Mouse (Mus musculus) lung, embryonic 15.5 days (tissue): ENCODE results near the gene Susd1. TPM values are rescaled to one million over a fixed set of nuclear protein-coding genes. Genes with fewer than 3 reads are reported as not detected.

Experiments
- ATAC-seq: fragments of 200-750 bp; cut with Nextera tagmentation; 2 replicates; pipeline ENCODE4 v1.8.0; 2017; ENCODE audit warnings: moderate number of reproducible peaks, borderline replicate concordance; ENCODE audit not compliant: low FRiP score, low TSS enrichment; ENCODE audit errors: extremely low read depth
- H3K27ac ChIP-seq: fragments of 300-500 bp; sonication (generic); 2 replicates; pipeline ENCODE4 v1.5.1; 2015; ENCODE audit warnings: moderate library complexity, mild to moderate bottlenecking, inconsistent platforms
- H3K27me3 ChIP-seq: fragments of 300-500 bp; sonication (generic); 2 replicates; pipeline ENCODE4 v1.6.1; 2015; ENCODE audit warnings: inconsistent platforms
- H3K36me3 ChIP-seq: fragments of 300-500 bp; sonication (generic); 2 replicates; pipeline ENCODE4 v1.6.1; 2015; ENCODE audit warnings: inconsistent platforms
- H3K4me1 ChIP-seq: fragments of 300-500 bp; sonication (generic); 2 replicates; pipeline ENCODE4 v1.6.1; 2015; ENCODE audit warnings: inconsistent platforms
- H3K4me2 ChIP-seq: fragments of 300-500 bp; sonication (generic); 2 replicates; pipeline ENCODE4 v1.6.1; 2015; ENCODE audit warnings: inconsistent platforms, mild to moderate bottlenecking, moderate library complexity
- H3K4me3 ChIP-seq: fragments of 300-500 bp; sonication (generic); 2 replicates; pipeline ENCODE4 v1.5.1; 2015; ENCODE audit warnings: mild to moderate bottlenecking, inconsistent platforms
- H3K9ac ChIP-seq: fragments of 300-500 bp; sonication (generic); 2 replicates; pipeline ENCODE4 v1.6.1; 2015; ENCODE audit warnings: inconsistent platforms
- H3K9me3 ChIP-seq: fragments of 300-500 bp; sonication (generic); 2 replicates; pipeline ENCODE4 v1.6.1; 2016; ENCODE audit warnings: inconsistent platforms
- WGBS: fragments of 180-500 bp; shearing (Covaris S2); methylation state at CpG from one replicate; pipeline ENCODE4 v1.1.7; 2015; 5-methylcytosine and 5-hydroxymethylcytosine counted together
- polyA plus RNA-seq: library from polyadenylated mRNA; unstranded; fragments of >200 nt; fragmentation: Nextera tagmentation; extraction: Ambion mirVana; gene quantifications from 2 replicates; pipeline ENCODE4 v1.2.1, GENCODE M21; 2015

Gene Susd1
- polyA plus RNA-seq, 1 experiment from 2014 or later: 8.0 TPM

DNA sequence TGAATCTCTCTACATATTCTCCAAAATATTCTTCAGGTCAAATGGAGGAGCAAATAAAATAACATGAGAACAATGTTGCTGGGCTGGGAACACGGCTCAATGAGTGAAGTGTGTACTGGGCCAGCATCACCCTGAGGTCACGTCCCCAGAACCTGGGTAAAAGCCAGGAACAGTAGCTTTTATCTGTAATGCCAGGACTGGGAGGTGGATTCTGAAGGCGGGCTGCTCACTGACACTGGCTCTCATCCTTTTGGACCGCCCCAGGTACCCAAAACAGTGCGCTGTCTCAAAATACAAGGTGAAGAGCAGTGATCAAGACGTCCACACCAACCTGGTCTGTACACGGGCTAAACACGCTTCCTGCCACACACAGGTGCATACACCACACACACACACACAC is 78.5 kb downstream of the Susd1 start:
- H3K4me1 ChIP-seq: peaks cover 29% of the 10 kb centered on the region
- WGBS: 81% methylated on average over 8 of the region's 8 CpGs
- no peak overlapping the region for H3K9ac ChIP-seq
- no peak for ATAC-seq
- no peaks in the 10 kb centered on the region for H3K27me3 ChIP-seq
- H3K36me3 ChIP-seq: no peaks in the 10 kb centered on the region
- H3K27ac ChIP-seq: no peak overlapping the region
- no peaks in the 10 kb centered on the region for H3K9me3 ChIP-seq
- H3K4me3 ChIP-seq: no peak overlapping the region
- H3K4me2 ChIP-seq: no peak overlapping the region

DNA sequence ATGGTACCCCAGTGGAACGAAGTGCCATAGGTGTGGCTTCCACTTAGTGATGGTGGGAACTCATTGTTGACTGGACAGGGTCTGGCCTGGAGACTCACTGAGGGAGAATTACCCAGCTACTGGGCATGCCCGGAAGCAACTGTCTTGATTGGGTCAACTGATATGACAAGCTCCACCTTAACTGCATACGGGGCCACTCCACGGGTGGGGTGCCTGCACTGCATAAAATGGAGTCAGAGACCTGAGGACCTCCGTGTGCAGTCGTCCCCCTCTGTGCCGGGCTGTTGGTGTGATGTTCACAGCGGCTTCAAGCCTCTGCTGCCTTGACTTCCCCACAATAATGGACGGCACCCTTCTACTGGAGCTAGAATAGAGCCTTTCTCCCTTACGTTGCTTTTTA is 79.5 kb downstream of the Susd1 start:
- WGBS: 74% methylated on average over 10 of the region's 10 CpGs
- no peak for ATAC-seq
- H3K27ac ChIP-seq: no peak overlapping the region
- H3K4me3 ChIP-seq: no peak overlapping the region
- H3K36me3 ChIP-seq: no peaks in the 10 kb centered on the region
- no peak overlapping the region for H3K9ac ChIP-seq
- H3K27me3 ChIP-seq: no peaks in the 10 kb centered on the region
- peaks cover 20% of the 10 kb centered on the region for H3K4me1 ChIP-seq
- no peak overlapping the region for H3K4me2 ChIP-seq
- H3K9me3 ChIP-seq: no peaks in the 10 kb centered on the region

DNA sequence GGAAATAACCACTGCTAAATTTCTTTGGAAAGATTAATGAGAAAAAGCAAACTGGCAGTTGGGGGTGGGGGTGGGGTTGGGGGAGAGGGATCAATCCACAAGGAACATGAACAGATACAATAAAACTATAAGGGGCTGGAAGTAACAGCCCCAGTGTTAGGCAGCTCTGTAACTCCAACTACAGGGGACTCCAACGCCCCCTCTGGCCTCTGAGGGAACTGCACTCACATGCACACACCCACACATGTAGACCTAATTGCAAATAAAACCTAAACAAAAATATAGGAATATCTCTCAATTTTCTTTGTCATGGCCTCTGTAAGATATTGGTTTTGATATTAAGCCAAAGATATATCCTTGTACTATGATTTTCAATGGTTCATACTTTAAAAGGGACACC is 83.0 kb downstream of the Susd1 start:
- Histone ChIP-seq H3K4me3 (no peak overlapping the region), H3K27ac (no peak overlapping the region), H3K27me3 (no peaks in the 10 kb centered on the region), H3K9me3 (no peaks in the 10 kb centered on the region), H3K4me1 (0 out of 2 replicates have a peak, but pooled peaks cover under 1% of the 10 kb centered on the region), H3K4me2 (no peak overlapping the region), H3K9ac (no peak overlapping the region), H3K36me3 (no peaks in the 10 kb centered on the region)
- 41% methylated on average over 1 of the region's 1 CpGs for WGBS
- no peak for ATAC-seq

DNA sequence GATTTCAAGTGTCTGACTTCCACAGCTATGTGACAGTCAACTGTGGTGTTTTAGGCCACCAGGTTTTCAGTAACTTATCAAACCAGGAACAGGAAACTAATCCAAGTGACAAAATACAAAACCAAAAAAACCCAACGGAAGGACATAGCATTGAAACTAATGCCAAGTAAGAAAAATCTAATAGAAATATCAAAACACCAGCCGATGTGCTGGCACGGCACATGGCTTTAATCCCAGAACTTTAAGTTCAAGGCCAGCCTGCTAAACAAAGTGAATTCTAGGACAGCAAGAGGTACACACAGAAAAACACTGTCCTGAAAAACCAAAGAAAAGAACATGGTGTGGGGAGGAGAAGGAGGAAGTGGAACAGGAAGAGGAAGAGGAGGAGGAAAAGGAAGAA is 83.8 kb downstream of the Susd1 start:
- H3K4me3 ChIP-seq: no peak overlapping the region
- H3K36me3 ChIP-seq: no peaks in the 10 kb centered on the region
- H3K9ac ChIP-seq: no peak overlapping the region
- H3K4me1 ChIP-seq: peaks cover 2% of the 10 kb centered on the region; the same call in 1 of the 2 replicates
- WGBS: 83% methylated on average over 3 of the region's 3 CpGs
- no peaks in the 10 kb centered on the region for H3K27me3 ChIP-seq
- no peak for ATAC-seq
- no peak overlapping the region for H3K27ac ChIP-seq
- H3K9me3 ChIP-seq: no peaks in the 10 kb centered on the region
- no peak overlapping the region for H3K4me2 ChIP-seq

DNA sequence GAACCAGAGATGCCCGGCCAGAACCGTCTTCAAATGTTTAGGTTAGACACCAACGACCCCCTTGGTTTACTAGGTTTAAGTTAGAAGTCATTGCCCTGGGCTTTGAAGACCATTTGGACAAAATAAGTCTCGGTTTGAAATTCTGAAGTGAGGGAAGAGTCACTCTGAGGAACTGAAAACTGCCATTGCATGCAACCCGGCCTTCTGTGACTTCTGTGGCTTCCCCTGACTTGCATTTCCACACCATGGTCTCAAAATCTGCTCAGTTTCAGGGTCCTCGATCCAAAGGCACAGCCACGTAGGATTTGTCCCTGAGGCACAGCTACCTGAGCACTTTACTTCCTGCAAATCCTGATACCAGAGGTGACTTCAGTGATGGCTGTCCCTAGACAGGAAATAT is 86.5 kb downstream of the Susd1 start:
- H3K4me3 ChIP-seq: no peak overlapping the region
- no peak for ATAC-seq
- H3K27me3 ChIP-seq: no peaks in the 10 kb centered on the region
- peaks cover 5% of the 10 kb centered on the region; the same call in 1 of the 2 replicates for H3K4me1 ChIP-seq
- 78% methylated on average over 7 of the region's 7 CpGs for WGBS
- H3K4me2 ChIP-seq: no peak overlapping the region
- no peaks in the 10 kb centered on the region for H3K36me3 ChIP-seq
- no peaks in the 10 kb centered on the region for H3K9me3 ChIP-seq
- H3K9ac ChIP-seq: no peak overlapping the region
- no peak overlapping the region for H3K27ac ChIP-seq

DNA sequence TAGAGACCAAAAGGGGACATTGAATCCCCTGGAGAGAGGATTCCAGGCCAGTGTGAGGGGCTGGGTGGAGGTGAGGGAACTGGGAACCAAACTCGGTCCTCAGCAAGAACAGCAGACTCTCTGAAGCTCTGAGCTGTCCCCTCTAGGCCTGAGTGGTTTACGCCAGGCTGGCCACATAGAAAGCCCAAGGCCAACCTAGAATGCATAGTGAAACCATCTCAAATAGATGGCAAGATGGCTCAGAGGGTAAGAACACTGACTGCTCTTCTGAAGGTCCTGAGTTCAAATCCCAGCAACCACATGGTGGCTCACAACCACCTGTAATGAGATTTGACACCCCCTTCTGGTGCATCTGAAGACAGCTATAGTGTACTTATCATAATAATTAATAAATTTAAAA is 88.1 kb downstream of the Susd1 start:
- Histone ChIP-seq H3K4me2 (no peak overlapping the region), H3K4me1 (peaks cover 5% of the 10 kb centered on the region; the same call in 1 of the 2 replicates), H3K4me3 (no peak overlapping the region), H3K36me3 (no peaks in the 10 kb centered on the region), H3K27ac (no peak overlapping the region), H3K9ac (no peak overlapping the region), H3K9me3 (no peaks in the 10 kb centered on the region), H3K27me3 (no peaks in the 10 kb centered on the region)
- 96% methylated on average over 2 of the region's 2 CpGs for WGBS
- no peak for ATAC-seq

DNA sequence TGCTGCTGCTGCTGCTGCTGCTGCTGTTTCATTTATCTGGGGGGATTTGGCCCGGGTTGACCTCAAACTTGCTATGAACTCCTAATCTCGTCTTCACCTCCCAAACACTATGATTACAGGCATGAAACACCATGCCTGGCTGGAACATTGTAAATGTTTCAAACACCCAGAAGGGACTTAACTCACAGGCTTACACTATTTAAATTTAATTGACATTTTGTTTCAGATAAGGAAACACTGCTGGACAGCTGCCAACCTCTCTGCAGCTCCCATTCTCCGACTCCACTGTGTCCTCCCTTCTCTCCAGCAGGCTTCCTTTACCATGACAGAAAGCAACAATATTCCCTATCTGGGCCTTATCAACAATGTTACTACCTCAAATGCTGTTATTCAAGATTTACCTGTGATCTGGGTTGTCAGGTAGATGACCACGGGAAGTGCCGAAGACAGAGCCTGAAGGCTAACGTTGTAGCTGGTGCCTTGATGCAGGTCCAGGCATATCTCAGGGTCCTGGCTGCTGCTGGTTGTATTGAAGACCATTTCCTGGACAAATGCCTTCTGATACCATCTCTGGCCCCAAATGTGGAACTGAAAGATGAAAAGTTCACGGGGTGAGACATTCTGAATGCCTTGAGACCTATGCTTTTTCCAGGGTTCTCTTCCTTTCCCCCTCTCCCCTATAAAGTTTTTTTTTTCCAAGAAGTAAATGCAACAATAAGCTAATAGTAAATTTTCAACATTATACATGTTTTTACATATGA is 88.8 kb downstream of the Susd1 start:
- H3K4me2 ChIP-seq: no peak overlapping the region
- H3K4me1 ChIP-seq: peaks cover 5% of the 10 kb centered on the region; the same call in 1 of the 2 replicates
- H3K27ac ChIP-seq: no peak overlapping the region
- H3K9ac ChIP-seq: no peak overlapping the region
- no peaks in the 10 kb centered on the region for H3K36me3 ChIP-seq
- WGBS: 32% methylated on average over 7 of the region's 7 CpGs
- H3K9me3 ChIP-seq: no peaks in the 10 kb centered on the region
- no peak for ATAC-seq
- H3K27me3 ChIP-seq: no peaks in the 10 kb centered on the region
- H3K4me3 ChIP-seq: no peak overlapping the region

DNA sequence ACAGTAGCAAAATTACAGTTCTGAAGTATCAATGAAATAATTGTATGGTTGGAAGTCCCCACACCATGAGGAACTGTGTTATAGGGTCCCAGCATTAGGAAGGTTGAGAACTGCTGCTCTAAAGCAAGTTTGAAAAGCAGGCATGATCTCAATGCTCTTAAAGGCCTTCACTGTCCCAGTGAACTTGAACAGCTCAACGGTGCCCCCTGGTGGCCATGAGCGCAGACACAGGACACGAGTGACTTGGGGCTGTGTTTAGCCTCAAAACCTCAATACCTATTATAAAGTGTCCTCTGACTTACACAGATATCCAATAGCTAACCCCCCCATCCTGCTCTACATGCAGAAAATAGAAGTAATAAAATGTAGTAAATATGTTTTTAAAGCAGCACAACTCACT is 97.7 kb downstream of the Susd1 start:
- no peak overlapping the region for H3K4me3 ChIP-seq
- ATAC-seq: peak; percentile 42; the same call in 1 of the 2 replicates
- no peaks in the 10 kb centered on the region for H3K36me3 ChIP-seq
- no peaks in the 10 kb centered on the region for H3K9me3 ChIP-seq
- no peaks in the 10 kb centered on the region for H3K27me3 ChIP-seq
- H3K4me2 ChIP-seq: no peak overlapping the region
- H3K9ac ChIP-seq: no peak overlapping the region
- WGBS: 0% methylated on average over 3 of the region's 3 CpGs
- H3K27ac ChIP-seq: no peak overlapping the region
- H3K4me1 ChIP-seq: peaks cover 14% of the 10 kb centered on the region

DNA sequence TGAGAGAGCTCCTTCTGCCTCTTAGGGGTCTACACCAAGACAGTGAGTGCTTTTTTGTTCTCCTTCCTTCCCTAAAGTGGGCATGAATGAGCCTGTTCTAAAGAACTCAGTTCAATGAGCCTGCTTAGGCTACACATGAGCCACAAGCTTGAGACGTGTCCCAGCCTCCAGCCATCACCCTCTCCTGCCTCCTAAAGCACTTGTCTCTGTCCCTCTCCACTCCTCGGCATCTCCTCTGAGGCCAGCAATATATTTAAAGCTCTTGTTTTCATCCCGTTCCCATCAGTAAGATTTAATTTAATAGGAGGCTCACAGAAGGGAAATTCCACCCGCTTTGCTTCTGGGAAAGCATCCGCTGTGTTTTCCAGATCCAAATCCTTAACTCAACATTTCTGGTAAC is 98.4 kb downstream of the Susd1 start:
- Histone ChIP-seq H3K4me3 (no peak overlapping the region), H3K4me2 (no peak overlapping the region), H3K4me1 (peaks cover 15% of the 10 kb centered on the region), H3K9me3 (no peaks in the 10 kb centered on the region), H3K27me3 (no peaks in the 10 kb centered on the region), H3K9ac (no peak overlapping the region), H3K27ac (no peak overlapping the region), H3K36me3 (no peaks in the 10 kb centered on the region)
- ATAC-seq: no peak
- WGBS: 72% methylated on average over 5 of the region's 5 CpGs

DNA sequence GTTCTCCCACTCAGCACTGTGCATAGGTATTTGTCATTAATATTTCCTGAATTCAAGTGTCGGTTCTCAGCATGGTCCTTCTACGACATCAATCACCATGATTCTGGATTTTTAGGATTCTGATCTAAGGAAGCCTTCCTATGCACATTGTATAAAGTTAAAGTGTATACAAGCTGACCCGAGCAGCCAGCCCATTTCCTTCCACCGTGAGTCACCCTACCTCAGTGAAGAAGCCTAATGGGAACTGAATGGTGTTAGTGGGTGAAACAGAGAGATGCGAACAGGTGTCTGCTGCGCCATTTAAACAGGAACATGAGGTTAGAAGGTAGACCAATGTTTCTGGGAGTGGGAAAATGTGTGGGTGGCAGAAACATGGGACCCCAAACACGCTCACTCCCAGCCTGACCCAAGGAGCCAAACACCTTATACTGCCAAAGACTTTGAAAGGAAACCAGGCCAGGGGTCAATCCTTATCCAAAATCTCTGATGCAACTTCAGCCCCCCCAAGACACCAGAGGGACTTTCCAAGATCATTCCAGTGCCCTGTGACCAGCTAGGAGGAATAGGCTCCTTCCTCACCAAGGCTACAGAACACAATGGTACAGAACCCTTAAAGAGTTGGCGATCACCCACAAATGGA is 99.4 kb downstream of the Susd1 start:
- Histone ChIP-seq H3K9me3 (no peaks in the 10 kb centered on the region), H3K27ac (no peak overlapping the region), H3K27me3 (no peaks in the 10 kb centered on the region), H3K9ac (no peak overlapping the region), H3K4me1 (peaks cover 15% of the 10 kb centered on the region), H3K4me2 (no peak overlapping the region), H3K4me3 (no peak overlapping the region), H3K36me3 (no peaks in the 10 kb centered on the region)
- 75% methylated on average over 8 of the region's 8 CpGs for WGBS
- ATAC-seq: no peak

DNA sequence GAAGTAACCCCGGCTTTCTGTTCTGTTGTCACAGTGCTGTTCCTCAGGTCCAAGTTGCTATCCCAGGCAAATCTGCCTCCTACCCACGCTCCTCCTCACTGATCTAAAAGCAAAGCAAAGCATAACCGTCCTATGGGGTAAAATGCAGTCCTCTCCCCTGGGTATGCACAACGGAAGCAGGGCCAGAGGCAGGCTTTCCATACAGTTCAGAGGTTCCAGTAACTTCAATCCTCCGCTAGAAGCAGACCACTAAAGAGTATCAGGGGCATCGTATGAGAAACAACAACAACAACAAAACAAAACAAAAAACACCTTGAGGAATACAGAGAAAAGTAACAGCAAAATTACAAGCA is 100.9 kb downstream of the Susd1 start:
- no peak overlapping the region for H3K9ac ChIP-seq
- H3K27ac ChIP-seq: no peak overlapping the region
- no peaks in the 10 kb centered on the region for H3K36me3 ChIP-seq
- H3K4me2 ChIP-seq: no peak overlapping the region
- H3K4me3 ChIP-seq: no peak overlapping the region
- H3K9me3 ChIP-seq: no peaks in the 10 kb centered on the region
- WGBS: 93% methylated on average over 6 of the region's 6 CpGs
- H3K4me1 ChIP-seq: peaks cover 15% of the 10 kb centered on the region
- ATAC-seq: no peak
- H3K27me3 ChIP-seq: no peaks in the 10 kb centered on the region

DNA sequence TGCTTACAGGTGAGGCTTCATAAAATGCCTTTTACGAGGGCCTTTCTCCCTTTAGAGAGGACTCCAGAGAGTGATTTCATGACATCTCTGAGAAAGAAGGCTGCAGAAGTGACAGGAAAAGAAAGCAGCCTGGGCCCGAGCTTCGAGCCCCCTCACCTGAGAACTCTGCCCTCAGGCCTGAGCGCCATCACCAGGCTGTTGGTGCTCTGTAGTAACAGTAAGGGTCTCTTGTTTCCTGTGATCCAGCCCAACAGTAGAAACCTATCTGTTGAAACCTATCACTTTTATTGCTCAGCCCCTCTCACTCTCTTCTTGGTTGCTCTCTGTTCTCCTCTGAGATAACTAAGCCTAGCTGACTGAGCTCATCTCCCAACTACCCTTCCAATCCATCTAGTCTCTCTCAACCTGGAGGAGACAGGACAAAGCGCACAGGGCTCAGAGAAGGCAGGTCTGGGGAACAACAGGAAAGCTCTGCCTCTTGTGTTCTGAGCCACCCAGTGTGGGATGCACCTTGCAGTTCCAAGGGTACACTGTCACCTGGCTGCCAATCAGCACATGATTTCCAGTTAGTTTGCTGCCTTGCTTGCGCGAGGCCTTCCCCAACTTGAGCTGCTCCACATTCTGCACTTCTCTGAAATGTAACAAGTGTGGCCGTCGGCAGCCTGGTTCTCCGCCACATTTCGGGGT is 101.4 kb downstream of the Susd1 start:
- Histone ChIP-seq H3K36me3 (no peaks in the 10 kb centered on the region), H3K4me3 (no peak overlapping the region), H3K27me3 (no peaks in the 10 kb centered on the region), H3K9me3 (no peaks in the 10 kb centered on the region), H3K4me2 (no peak overlapping the region), H3K9ac (no peak overlapping the region), H3K27ac (peak overlapping the region; percentile 56; the same call in 1 of the 2 replicates), H3K4me1 (peaks cover 18% of the 10 kb centered on the region)
- 90% methylated on average over 11 of the region's 11 CpGs for WGBS
- ATAC-seq: no peak
